Mouse (Mus musculus): ENCODE data around the gene Rgl1.

Rgl1 gene

DNA sequence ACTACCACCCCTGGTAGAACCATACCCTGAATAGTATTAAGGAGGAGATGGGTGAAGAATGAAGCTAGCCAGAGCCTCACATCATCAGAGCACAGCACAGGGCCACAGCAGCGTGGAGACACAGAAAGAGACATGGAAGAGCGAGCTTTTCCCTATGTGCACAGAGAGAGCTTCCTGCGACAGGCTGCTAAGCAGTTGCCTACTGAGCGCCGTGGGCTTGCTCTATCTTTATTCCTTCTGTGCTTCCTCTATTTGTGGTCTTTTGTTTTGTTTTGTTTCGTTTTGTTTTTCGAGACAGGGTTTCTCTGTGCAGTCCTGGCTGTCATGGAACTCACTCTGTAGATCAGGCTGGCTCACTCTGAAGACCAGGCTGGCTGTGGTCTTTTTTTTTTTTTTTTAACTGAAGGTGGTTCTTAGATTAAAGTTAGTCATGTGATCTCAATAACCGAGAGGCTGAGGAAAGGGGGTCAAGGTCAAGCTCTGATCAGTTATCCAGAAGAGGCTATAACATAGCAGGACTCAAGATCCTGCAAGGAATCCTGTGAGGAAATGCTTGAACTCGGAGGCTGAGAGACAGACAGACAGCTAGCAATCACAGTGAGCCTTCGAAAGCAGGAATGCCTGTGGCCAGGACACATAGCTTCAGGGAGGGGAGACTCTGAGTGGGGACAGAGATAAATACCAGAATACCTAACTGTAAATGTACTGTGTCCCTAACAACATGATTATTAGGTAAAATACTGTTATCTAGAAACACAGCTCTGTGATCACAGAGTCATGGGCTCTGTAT, 150.0 kb downstream of the Rgl1 start:
- DNase-seq (ENCODE audit: low spot score in 2 of 2): no peak

DNA sequence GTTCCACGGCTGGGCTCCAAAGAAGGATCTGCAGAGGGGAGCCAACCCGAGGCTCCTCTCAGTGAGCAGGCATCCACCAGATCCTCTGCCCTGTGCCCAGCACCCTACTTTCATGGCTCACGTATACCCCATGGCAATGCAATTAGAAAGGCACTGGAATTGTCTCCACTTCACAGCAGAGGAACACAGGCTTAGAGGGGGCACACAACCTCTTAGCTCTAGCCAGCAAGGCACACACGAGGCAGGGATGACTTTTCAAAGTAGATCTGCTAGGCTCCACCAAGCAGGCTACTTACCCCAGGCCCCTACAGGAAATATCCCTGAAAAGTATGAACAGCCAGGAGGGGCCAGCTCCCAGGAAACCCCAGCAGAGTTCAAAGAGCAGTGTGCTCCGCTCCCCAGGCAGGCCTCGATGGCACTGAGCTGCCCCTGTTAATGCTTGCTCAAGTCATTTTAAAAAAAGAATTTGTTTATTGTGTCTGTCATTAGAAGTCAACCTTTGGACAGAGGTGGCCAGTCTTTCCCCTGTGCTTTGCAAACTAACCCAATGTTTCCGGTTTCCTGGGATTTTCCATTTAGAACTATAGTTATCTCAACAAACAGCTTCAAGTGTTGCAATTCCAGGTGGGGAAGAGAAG, 151.3 kb downstream of the Rgl1 start:
- no peak for DNase-seq (ENCODE audit: low spot score in 2 of 2)

DNA sequence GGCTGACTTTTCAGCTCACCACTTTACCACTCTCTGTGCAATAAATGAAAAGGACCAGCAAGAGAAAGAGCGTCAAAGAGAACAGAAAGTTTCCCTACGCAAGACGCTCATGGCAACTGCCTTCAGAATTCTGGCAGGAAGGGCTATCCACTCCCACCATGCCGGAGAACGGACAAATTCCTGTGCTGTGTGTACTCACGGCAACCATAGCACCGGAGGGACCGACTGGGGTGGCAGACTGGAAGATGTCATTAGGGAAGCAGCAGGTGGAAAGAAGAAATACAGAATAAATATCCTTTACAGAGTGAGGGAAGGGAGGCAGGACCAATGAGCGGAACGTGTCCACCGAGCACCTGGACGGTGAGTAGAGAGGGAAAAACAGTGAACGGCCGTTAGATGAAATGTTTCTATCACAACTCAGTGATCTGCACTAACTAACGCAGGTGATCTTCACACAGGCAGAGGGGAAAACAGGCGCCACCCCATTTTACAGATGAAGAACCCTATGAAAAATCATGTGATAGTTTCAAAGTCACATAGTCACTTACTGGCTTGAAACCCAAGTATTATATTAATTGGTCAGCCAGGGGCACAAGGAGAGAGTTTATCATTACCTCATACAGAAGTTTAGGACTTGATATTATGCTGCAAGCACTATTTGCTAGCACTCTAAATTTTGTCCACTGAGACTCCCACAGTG, 152.8 kb downstream of the Rgl1 start:
- no peak for DNase-seq (ENCODE audit: low spot score in 2 of 2)

DNA sequence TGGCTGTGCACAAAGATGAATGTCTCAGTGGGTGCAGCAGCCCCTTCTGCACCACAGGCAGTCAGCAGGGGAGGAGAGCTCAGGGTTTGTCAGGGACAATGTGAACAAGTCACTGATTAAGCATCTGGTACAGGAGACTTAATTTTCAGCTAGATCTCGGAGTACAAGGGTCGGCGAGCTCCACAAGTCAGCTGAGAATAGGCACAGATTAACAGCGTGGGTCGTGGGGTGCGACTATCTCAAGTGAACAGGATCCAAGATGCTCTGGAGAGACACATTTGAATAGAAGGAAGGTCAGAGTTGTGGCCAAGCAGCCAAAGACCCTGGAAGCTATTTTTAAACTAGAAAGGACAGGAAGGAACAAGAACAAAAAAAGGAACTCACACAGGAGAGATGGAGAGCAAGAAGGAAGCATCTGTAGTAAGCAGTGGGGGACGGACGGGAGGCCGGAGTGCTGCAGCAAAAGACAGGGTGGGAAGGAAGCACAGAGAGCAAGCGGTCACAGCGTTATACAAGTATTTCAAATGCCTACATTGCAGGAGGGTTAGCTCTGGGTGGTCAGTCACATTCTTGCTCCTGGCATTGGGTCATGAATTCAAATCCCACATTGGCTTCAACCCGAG, 153.5 kb downstream of the Rgl1 start:
- DNase-seq (ENCODE audit: low spot score in 2 of 2): no peak

DNA sequence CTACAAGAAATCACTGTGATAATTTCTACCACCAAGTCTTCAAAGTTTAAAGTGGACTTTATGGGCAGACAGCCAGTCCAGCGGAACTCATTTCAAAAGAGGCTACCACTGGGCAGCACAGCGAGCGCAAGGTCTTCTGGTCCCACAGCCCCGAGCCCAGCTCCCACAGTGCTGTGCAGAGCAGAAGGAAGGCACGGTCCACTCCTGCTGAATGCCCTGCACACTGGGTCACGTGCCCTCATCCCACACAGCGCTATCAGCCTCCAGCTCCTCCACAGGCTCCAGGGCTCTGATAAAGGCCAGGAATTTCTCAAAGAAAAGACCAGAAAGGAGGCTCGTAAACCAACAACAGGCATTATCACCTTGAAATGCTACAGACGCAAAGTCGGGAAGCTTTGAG, 156.6 kb downstream of the Rgl1 start:
- DNase-seq (ENCODE audit: low spot score in 2 of 2): no peak

DNA sequence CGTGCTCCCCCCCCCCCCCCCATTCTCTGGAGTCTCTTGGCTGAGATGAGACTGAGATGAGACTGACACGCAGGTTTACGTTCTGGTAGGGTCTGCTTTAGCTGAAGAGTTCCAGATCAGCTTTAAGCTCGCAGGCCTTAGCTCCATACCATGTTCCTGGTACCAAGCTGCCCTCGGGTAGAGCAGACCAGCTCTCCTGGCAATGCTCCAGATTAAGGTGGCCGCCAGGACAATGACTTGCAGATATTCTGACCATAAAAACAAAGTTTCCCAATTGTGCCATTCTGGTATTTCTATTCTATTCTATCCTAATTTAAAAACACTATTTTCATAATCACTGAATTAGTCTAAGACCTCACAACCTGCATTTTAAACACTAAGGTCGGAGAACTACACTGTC, 157.1 kb downstream of the Rgl1 start:
- DNase-seq (ENCODE audit: low spot score in 2 of 2): no peak

DNA sequence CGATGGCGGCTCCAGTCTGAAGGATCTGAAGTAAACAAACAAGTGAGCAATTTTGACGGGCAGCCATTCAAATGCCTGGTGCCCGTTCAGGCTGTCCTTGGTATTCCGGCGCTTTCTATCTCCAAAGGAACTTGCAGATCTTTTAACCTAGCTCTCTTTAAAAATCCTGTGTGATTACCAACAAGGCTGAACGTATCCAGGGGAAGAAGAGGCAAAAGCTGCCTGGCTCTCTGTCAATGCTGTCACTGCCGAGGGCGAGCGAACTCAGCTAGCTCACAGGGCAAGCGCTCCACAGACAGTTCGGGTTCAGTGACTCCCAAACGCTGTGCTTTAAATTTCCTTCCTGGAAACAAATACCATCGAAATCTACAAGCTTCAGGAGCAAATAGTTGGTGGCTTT, 158.4 kb downstream of the Rgl1 start:
- no peak for DNase-seq (ENCODE audit: low spot score in 2 of 2)

DNA sequence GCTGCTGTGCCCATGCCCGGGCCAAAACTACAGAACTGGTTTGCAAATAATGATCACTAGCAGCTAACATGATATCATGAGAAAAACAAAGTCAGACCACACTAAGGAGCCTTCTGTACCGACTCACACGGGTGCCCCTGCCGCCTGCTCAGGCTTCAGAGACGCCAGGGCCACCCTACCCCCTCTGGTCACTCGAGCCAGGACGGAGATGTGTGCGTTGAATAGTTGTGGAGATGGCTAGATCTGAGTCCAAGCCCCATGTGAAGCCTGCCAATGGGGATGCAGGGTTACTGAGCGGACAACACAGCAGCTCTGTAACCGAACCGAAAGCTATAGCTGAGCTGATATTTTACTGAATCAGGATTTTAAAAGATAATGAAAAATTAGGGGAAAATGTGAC, 159.4 kb downstream of the Rgl1 start:
- DNase-seq (ENCODE audit: low spot score in 2 of 2): no peak

DNA sequence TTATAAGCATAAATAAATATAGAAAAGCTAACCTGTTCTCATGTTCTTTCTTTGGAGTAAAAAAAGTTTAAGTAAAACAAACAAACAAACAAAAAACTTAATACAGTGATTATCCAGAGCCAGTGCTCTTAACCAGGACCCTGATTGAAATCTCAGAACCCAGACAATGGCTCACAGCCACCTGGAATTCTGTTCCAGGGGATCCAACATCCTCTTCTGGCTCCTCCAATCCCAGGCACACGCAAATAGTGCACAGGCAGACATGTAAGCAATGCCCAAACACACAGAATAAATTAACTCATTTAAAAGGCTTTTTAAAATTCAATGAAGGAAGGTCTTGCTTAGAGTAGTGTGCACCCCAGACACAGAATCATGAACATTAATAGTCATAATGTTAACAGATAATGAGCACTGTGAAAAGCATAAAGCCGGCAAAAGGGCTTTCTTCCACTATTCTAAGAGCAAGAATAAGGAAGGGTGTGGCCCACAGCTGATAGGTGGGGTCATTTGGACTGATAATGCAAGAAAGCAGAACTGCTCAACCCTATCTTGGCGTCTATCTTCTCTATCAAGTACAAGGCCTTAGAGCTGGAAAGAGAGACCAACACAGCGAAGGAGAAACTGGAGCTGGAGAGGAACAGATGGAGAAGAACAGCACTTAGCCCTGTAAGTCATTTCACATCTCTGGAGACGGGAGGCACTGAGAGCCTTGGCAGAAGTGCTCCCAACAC, 160.1 kb downstream of the Rgl1 start:
- DNase-seq (ENCODE audit: low spot score in 2 of 2): no peak

DNA sequence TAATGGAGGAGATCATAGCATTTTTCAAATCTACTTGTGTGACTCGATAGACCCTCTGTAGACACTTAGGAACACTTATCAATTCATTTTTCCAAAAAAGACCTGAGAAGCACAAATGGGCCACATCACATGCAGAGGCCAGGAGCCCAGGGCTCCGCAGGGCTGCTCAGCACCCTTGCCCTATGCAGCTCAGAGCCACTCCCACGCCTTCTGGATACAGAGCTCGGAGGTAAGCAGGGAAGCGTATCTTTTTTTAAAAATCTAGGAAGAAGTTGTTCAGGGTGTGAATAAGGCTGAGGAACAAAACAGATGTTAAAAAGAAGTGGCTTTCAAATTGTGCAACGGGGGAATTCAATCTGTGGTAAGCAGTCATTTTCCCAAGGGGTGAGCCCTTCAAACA, 162.0 kb downstream of the Rgl1 start:
- no peak for DNase-seq (ENCODE audit: low spot score in 2 of 2)

DNA sequence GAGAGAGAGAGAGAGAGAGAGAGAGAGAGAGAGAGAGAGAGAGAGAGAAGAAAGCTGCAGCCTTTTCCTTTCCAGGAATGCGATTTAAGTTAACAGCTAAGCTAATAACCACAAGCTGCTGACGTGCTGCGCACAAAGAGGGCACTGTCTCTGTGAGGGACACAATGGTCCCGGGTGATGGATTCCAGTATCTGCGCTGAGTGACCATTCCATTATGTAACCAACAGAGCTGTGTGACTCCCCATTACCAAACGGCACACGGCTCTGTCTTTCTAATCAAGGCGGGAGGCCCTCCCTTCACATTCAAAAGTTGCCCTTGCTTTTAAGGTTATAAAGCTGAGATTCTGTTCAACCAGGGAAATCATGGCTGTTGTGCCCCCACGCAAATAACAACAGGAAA, 162.5 kb downstream of the Rgl1 start:
- DNase-seq (ENCODE audit: low spot score in 2 of 2): no peak

DNA sequence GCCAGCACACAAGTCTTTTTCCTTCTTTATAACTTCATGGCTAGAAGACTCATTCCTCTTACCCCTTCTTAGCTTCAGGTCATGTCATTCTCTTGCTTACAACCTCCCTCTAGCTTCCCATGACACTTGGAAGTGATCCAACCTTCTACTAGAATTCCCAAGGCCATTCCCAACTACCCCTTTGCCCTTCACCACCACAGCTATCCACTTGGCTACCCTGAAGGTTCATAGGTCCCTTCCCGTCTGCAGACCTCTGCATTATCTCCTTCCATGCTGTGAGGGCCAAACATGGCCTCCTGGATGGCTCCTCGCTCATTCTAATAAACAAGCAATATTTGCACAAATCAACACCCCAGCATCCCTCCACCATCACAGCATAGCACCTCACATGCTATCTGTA, 165.7 kb downstream of the Rgl1 start:
- DNase-seq (ENCODE audit: low spot score in 2 of 2): no peak

DNA sequence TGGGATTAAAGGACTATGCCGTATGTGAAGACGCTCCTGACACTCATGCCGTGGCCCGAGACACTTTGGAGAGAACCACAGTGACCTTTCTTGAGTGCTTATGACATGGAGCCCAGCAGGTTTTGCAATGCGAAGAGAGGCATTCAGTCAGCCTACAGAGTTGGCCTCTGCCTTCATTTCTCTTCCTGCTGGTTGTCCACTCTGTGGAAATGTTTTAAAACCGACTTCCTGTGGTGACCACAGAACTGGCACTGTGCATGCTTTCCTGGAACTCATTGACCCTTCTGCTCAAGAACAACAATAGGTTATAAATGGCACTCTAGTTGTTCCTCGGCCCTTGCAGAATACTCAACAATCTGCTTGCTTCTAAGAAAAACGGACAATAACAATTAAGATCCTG, 166.8 kb downstream of the Rgl1 start:
- no peak for DNase-seq (ENCODE audit: low spot score in 2 of 2)

DNA sequence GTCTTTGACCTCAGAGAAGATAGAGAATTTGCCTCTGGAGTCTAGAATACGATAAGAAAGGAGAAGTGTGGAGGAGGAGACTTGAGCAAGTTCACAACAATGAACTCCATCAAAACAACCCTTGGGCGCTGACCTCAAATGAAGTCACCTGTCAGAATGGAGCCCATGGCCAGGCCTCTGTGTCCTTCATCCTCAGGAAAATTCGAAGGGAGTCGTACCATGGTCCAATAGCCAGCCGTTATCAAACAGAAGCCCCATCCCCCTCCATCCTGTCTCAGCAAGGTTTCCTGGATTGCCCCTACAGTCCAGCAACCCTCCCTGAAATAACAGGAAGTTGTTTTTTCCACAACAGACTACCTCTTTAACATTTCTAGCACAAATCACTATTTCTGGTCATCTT, 171.5 kb downstream of the Rgl1 start:
- no peak for DNase-seq (ENCODE audit: low spot score in 2 of 2)

DNA sequence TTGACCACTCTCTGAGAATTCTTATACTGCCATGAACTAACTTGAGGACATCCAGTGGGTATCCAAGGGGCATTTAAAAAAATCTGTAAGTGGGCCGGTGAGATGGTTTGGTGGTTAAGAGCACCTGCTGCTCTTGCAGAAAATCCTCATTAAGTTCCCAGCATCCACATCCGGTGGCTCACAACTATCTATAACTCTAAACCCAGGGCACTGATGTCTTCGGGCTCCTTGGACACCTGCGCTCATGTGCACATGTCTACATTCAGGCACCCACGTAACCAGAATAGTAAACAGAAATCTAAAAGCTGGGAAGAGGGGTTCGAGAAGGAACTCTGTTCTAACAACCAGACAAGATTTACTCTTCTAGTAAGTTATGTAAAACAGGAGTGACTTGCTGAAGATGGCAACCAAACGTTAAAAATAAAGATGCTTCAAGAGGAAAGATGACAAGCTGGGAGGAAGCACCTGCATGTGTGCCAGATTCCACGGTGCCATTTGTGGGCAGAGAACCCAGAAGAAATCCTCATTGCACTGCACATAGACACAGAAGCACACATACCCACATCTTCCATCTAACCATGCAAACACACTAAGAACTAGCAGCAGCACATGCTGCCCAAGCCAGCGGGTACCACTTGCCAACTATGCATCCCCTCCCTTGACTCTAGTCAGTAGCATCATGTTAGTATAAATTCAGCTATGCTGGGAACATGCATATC, 172.2 kb downstream of the Rgl1 start:
- no peak for DNase-seq (ENCODE audit: low spot score in 2 of 2)

DNA sequence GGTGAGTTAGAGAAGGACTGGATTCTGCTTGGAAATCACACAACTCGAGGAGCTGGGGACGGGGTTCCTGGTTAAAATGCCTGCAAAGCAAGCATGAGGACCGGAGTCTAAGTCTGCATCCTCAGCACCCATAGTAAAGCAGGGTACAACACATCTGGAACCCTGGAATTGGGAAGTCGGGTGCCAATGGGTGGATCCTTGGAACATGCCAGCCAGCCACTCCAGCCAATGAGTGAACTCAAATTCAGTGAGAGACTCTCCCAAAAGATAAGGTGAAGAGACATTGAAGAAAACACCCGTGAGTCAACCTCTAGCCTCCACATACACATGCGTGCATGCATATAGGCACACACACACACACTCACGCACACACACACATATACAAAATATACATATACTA, 172.8 kb downstream of the Rgl1 start:
- peak; percentile 44 to 52 for DNase-seq (ENCODE audit: low spot score in 2 of 2)

DNA sequence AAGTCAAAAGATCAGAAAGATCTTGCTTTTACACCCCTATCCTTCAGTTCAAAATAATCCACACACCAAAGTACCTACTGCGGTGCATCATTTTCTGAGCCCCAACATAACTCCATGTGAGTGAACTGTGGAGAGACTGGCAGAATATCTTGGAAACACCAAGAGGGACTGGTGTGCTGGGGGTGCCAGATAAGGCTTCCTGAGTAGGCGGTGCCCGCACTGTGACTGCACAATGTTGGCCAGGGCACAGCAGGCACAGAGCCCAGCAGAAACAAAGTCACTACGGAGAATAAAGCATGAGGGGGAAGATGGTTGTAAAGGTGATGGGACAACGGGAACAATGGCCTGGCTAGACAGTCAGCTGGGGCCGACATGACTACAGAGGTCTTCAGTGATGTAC, 173.5 kb downstream of the Rgl1 start:
- DNase-seq (ENCODE audit: low spot score in 2 of 2): peak; percentile 76 to 88

DNA sequence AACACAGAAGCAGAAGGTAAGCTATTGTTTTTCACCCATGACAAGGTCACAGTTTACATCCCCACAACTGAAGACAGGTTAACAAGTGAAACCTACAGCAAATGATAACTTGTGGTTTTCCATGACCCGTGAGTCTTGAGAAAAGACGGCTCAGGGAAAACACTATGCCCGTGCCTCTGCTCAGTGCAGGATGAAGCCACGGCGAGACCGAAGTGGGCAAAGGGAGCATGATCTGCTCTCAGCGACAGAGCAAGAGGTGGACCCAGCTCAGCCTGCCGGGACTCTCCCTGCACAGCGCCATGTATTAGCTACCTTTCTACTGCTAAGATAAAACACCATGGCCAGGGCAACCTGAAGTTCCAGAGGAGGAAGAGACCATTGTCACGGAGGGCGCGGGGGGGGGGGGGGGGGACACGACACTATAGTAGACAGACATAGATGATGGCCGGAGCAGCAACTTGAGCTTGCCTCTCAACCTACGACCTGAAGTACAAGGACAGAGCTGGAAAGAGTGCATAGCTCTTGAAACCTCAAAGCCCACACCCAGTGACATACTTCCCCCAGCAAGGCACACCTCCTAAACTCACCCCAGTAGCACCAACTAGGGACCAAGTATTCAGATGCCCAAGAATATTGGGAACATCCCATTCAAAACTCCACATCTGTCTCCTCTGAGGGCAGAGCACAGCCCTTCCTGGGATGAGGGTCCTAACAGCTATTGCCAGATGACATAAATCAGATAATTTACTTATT, 174.2 kb downstream of the Rgl1 start:
- DNase-seq (ENCODE audit: low spot score in 2 of 2): peak; percentile 44 to 53

DNA sequence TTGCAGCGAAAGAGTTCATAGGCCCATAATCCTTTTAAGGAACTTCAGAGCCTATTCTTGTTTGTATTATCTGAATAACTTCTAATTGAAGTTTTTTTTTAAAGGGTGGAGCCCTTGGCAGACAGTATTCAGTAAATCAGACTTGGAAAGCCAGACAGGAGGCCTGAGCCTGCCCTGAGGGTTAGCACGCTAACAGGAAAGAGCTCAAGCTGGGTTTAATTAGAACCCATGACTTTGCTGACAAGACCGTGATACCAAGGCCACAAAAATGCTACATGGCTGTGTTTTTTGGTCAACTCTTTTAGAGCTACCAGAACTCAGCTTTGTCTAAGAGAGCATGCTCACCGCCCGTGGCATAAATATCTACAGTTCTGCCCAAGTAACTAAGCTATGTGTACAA, 175.8 kb downstream of the Rgl1 start:
- DNase-seq (ENCODE audit: low spot score in 2 of 2): no peak

DNA sequence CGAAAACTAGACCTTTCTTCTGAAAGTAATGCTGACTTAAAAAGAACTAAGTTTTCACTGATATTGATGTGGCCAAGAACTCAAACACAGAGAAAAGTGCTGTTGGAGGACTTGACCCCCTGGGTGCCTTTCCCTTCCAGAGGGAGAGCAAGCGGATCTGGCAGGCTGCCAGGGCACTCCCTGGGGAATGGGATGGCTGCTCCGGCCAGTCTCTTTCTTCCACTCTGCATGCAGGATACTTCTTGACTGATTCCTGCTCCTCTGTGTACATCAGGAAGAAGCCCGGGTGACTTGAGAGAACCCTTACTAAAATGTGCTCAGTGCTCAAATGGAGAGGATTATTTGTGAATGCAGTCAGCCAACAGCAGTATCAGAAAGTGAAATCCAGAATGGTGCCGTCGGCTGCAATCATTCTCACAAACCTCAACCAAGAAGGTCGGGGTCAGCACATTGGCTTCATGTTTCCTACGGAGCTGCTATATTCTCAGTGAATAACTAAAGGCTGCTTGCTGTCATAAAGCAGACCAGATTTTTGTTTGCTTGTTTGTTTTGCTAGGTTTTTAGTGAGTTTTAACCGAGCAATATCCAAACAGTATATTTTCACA, 176.7 kb downstream of the Rgl1 start:
- DNase-seq (ENCODE audit: low spot score in 2 of 2): peak in 1 of 2 experiments; percentile 43

All from spleen, postnatal 10 days (tissue).